Mouse (Mus musculus): Measurements from ENCODE around the gene Syt9.

DNA sequence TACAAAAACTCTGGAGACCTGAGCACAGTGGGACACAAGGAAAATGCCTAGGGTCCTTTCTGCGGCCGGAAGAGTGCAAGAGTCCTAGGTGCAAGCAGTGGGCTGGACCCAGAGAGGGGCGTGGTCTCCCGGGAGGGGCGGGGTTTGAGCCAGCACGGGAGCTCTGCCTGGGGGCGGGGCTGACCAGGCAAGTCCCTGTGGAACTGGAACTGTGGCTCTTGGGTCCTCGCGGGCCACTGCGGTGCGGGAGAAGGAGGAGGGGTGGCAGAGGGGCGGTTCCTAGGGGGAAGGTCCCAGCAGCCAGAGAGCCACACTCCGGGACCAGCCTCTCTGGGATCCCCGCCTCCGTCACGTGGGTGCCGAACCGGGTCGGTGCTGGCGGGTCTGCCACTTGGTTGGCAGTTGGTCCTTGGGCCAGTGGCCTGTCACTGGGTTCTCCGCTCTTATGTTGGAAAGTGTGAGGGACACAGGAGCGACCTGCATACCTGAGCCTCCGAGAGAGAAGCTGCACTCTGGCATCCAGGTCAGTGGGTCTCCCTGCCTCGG is 224.4 kb downstream of the Syt9 start, which contains the start of gene Ppfibp2:
- TF ChIP-seq CTCF (IDR thresholded peaks at IDR 0.05; ENCODE audit: borderline replicate concordance, insufficient read depth, low read length) = no peak
- no peak for TF ChIP-seq POLR2A (IDR thresholded peaks at IDR 0.05; ENCODE audit: low read depth, low read length)

All from embryonic fibroblast, embryonic 13.5 days (primary cell).